ENCODE assay signal across 8 mouse cellular contexts in the genomic region with DNA sequence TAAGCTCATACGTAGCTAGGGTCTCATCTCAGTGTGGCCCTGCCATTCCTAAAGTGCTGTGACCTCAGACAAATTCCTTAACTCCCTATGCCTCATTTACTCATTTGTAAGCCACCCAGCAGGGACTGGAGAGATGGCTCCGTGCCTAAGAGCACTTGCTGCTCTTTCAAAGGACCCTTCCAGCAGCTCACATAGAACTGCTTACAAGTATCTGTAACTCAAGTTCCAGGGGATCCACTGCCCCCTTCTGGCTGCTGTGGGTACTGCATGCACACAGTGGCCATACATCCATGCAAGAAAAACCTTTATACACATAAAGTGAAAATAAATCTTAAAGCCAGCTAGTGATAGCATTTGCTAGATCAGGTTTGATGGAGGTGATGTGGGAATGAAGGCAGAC. TPM values are rescaled to one million over a fixed set of nuclear protein-coding genes. Genes with fewer than 3 reads are reported as not detected.
DNase-seq lines count a peak whose midpoint lies in the region; ATAC-seq and TF ChIP-seq lines count a peak whose summit lies in the region.

No protein-coding gene starts in this region.

- TF ChIP-seq POLR2A in cerebellum, adult 2 months (IDR thresholded peaks at IDR 0.05; ENCODE audit: borderline replicate concordance, insufficient read depth, low read length), result no peak
- TF ChIP-seq POLR2A in bone marrow macrophage, adult 2 months (IDR thresholded peaks at IDR 0.05; ENCODE audit: borderline replicate concordance, low read depth, low read length), result no peak

- no peaks in the 10 kb centered on the region for H3K36me3 ChIP-seq in neural tube, embryonic 11.5 days (ENCODE audit: control insufficient read depth, insufficient read depth, low read length)

- 34% methylated on average over 2 of the region's 2 CpGs for WGBS in cerebellum, adult 2 months
- 51% methylated on average over 2 of the region's 2 CpGs for WGBS in neural tube, embryonic 11.5 days

- no peaks in the 10 kb centered on the region for H3K4me1 ChIP-seq in cerebellum, adult 2 months (ENCODE audit: control insufficient read depth, insufficient read depth, low read length)
- peaks cover 27% of the 10 kb centered on the region for H3K4me1 ChIP-seq in bone marrow macrophage, adult 2 months (ENCODE audit: control insufficient read depth, insufficient read depth, low read length)
- H3K4me1 ChIP-seq in neural tube, embryonic 11.5 days (ENCODE audit: control insufficient read depth, insufficient read depth, low read length), result no peaks in the 10 kb centered on the region; the same call in 1 of the 2 replicates

- ATAC-seq in neural tube, embryonic 11.5 days (ENCODE audit: insufficient read depth, low FRiP score, low TSS enrichment), result no peak

- H3K4me3 ChIP-seq in cerebellum, adult 2 months (replicated peaks; ENCODE audit: insufficient read depth, low read depth, low read length), result no peak overlapping the region
- H3K4me3 ChIP-seq in bone marrow macrophage, adult 2 months (ENCODE audit: insufficient read depth, low read length), result no peak overlapping the region
- no peak overlapping the region for H3K4me3 ChIP-seq in neural tube, embryonic 11.5 days (ENCODE audit: low read depth, low read length)

- H3K27me3 ChIP-seq in cerebellum, adult 2 months (ENCODE audit: control insufficient read depth, insufficient read depth, low read length), result no peaks in the 10 kb centered on the region
- H3K27me3 ChIP-seq in neural tube, embryonic 11.5 days (ENCODE audit: control insufficient read depth, insufficient read depth, low read length), result no peaks in the 10 kb centered on the region

- H3K27ac ChIP-seq in cerebellum, adult 2 months (ENCODE audit: insufficient read depth, low read length), result no peak overlapping the region
- H3K27ac ChIP-seq in bone marrow macrophage, adult 2 months (ENCODE audit: insufficient read depth, low read depth, low read length), result no peak overlapping the region
- H3K27ac ChIP-seq in neural tube, embryonic 11.5 days (ENCODE audit: low read depth, low read length), result no peak overlapping the region

- H3K9me3 ChIP-seq in neural tube, embryonic 11.5 days (ENCODE audit: control insufficient read depth, low read length), result no peaks in the 10 kb centered on the region

- peak; percentile 67 for TF ChIP-seq CTCF in cerebellum, adult 2 months (IDR thresholded peaks at IDR 0.05; ENCODE audit: borderline replicate concordance, insufficient read depth, low read depth, low read length)
- peak; percentile 75 for TF ChIP-seq CTCF in bone marrow macrophage, adult 2 months (IDR thresholded peaks at IDR 0.05; ENCODE audit: low read depth, low read length)

- no peak overlapping the region for H3K4me2 ChIP-seq in neural tube, embryonic 11.5 days (ENCODE audit: low read depth)

- intact Hi-C loops in left cerebral cortex, postnatal 14 days (cut with DNase I), result no loop called here

- H3K9ac ChIP-seq in neural tube, embryonic 11.5 days (ENCODE audit: low read length), result no peak overlapping the region

- no peak for DNase-seq in cerebellum, adult 2 months
- no peak for DNase-seq in cerebellum, adult 9-10 months
- DNase-seq in left cerebral cortex, postnatal 14 days (ENCODE audit: low spot score in 2 of 2), result peak; percentile 49 to 69
- no peak for DNase-seq in left cerebral cortex, adult 11 months (ENCODE audit: low spot score)
- peak; percentile 54 for DNase-seq in kidney, postnatal 14 days
- peak; percentile 51 for DNase-seq in neural tube, embryonic 11.5 days (ENCODE audit: low spot score)
- no peak for DNase-seq in adipocyte (ENCODE audit: low spot score)

RNA-seq across cellular contexts. Expression of a gene that starts 28.6 kb away (rescaled TPM):
- 6.5 and 7.6 TPM in 2 replicates for polyA plus RNA-seq in cerebellum, adult 2 months (2012; rRNA removed)
- 1 to 10 TPM; 2.2 to 2.4 TPM for total RNA-seq in left cerebral cortex, postnatal 14 days (2021)
- 3.1 and 3.5 TPM in 2 replicates for polyA plus RNA-seq in bone marrow macrophage, adult 2 months (2012; ENCODE audit: insufficient read depth, insufficient read length, missing spikeins)
- 1.2 and 1.4 TPM in 2 replicates for polyA plus RNA-seq in neural tube, embryonic 11.5 days (2014; fragmentation: Nextera tagmentation; extraction: Ambion mirVana)

RNA-seq across cellular contexts. Expression of a gene that starts 48.0 kb away (rescaled TPM):
- 316 and 330 TPM in 2 replicates for polyA plus RNA-seq in cerebellum, adult 2 months (2012; rRNA removed)
- total RNA-seq in left cerebral cortex, postnatal 14 days (2021), result 100 to 1,000 TPM; 201 to 202 TPM
- 75.5 and 91.6 TPM in 2 replicates for polyA plus RNA-seq in bone marrow macrophage, adult 2 months (2012; ENCODE audit: insufficient read depth, insufficient read length, missing spikeins)
- 345 and 346 TPM in 2 replicates for polyA plus RNA-seq in neural tube, embryonic 11.5 days (2014; fragmentation: Nextera tagmentation; extraction: Ambion mirVana)

RNA-seq across cellular contexts. Expression of a gene that starts 56.9 kb away (rescaled TPM):
- polyA plus RNA-seq in cerebellum, adult 2 months (2012; rRNA removed), result 19.0 and 19.9 TPM in 2 replicates
- 10 to 100 TPM; 25.3 to 25.4 TPM for total RNA-seq in left cerebral cortex, postnatal 14 days (2021)
- 60.8 and 83.0 TPM in 2 replicates for polyA plus RNA-seq in bone marrow macrophage, adult 2 months (2012; ENCODE audit: insufficient read depth, insufficient read length, missing spikeins)
- 8.2 and 8.3 TPM in 2 replicates for polyA plus RNA-seq in neural tube, embryonic 11.5 days (2014; fragmentation: Nextera tagmentation; extraction: Ambion mirVana)

Comparison
In these comparisons a context has a peak if more than half of its experiments do, and no peak if none do; other contexts are left out.
1. DNase-seq: peak in left cerebral cortex, postnatal 14 days (2 of 2), kidney, postnatal 14 days (single experiment) and neural tube, embryonic 11.5 days (single experiment); none in cerebellum, adult 2 months (0 of 2), cerebellum, adult 9-10 months (single experiment), left cerebral cortex, adult 11 months (single experiment) and adipocyte (single experiment).